Mouse (Mus musculus) layer of hippocampus, adult 18-20 months (tissue): Measurements from ENCODE around the gene Jmjd4. TPM values are rescaled to one million over a fixed set of nuclear protein-coding genes. Genes with fewer than 3 reads are reported as not detected.

Experiments
- DNase-seq, 2 experiments: peaks; one replicate each; pipeline ENCODE4 v3.0.0; 2022; ENCODE audit warnings: low spot score in 2 of 2
- long read RNA-seq: library from polyadenylated mRNA; stranded (forward); transcript quantifications from one replicate; pipeline ENCODE4 v2.0.0, GENCODE M21; 2021
- total RNA-seq, 2 experiments: library from RNA; stranded (reverse); gene quantifications; 2 replicates each; pipeline ENCODE4 v1.2.3; 2021

Gene Jmjd4
- 10 to 100 TPM; 24.9 TPM for total RNA-seq
- long read RNA-seq, full-length matches to known transcripts, result 5 of 6 reads
- long read RNA-seq, partial matches to known transcripts, result 1 of 6 reads
- long read RNA-seq, other reads (novel, unspliced or antisense), result 0 of 6 reads

GRCm38 (mm10) chr11:59449741-59450229 lies at the start of gene Jmjd4:
Gene Jmjd4, plus strand, starts transcription at chr11:59450045.
- peak; percentile 89 to 94 for DNase-seq

GRCm38 (mm10) chr11:59400876-59401275 lies 49.0 kb upstream of the Jmjd4 start:
- no peak for DNase-seq

GRCm38 (mm10) chr11:59405761-59406160 lies 44.1 kb upstream of the Jmjd4 start:
- no peak for DNase-seq

- no peak for DNase-seq
Observed at GRCm38 (mm10) chr11:59410851-59411250, 39.0 kb upstream of the Jmjd4 start.

- no peak for DNase-seq
Observed at GRCm38 (mm10) chr11:59412058-59412457, 37.8 kb upstream of the Jmjd4 start.

- peak in 1 of 2 experiments; percentile 19 for DNase-seq
Observed at GRCm38 (mm10) chr11:59412999-59413863, 36.6 kb upstream of the Jmjd4 start.

GRCm38 (mm10) chr11:59418708-59419107 lies 31.1 kb upstream of the Jmjd4 start:
- no peak for DNase-seq

DNA sequence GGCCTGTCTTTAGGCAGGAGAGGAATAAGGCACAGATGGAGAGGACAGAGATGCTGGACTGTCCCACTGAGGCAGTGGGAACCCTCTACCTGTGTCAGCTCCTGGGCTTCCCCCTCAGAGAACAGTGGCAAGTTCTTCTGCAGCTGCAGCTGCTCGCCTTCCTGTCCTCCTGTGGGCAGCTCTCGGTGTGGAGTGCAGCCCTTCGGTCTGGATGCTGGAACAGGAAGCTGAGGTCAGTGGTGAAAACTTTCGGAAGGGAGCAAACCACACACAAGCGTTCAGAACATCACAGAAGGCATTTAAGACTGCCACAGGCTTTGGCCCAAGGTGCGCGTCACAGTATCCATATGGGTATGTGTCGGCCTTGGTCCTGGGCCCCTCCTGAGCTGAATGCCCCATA lies 28.4 kb upstream of the Jmjd4 start:
- no peak for DNase-seq

DNA sequence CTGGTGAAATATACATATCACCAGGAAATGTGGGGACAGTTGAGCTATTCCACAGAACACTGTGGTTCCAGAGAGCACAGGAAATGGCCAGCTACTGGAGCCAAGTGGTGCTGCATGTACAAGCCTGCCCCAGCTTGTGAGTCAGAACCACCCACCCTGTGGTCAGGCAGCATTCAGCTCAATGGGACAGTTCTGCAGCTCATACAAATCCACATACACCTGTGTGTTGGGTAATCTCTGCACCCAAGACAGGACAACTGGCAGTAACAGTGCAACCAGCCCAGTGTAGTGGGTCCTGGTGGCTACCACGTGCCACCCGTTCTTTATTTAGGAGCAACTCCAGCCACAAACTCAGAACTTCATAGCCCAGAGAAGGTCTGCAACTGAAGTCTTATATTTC lies 27.9 kb upstream of the Jmjd4 start:
- DNase-seq, result no peak

GRCm38 (mm10) chr11:59423010-59423588 lies 26.7 kb upstream of the Jmjd4 start:
- no peak for DNase-seq

GRCm38 (mm10) chr11:59425671-59426101 lies 24.2 kb upstream of the Jmjd4 start:
- peak in 1 of 2 experiments; percentile 16 for DNase-seq

DNA sequence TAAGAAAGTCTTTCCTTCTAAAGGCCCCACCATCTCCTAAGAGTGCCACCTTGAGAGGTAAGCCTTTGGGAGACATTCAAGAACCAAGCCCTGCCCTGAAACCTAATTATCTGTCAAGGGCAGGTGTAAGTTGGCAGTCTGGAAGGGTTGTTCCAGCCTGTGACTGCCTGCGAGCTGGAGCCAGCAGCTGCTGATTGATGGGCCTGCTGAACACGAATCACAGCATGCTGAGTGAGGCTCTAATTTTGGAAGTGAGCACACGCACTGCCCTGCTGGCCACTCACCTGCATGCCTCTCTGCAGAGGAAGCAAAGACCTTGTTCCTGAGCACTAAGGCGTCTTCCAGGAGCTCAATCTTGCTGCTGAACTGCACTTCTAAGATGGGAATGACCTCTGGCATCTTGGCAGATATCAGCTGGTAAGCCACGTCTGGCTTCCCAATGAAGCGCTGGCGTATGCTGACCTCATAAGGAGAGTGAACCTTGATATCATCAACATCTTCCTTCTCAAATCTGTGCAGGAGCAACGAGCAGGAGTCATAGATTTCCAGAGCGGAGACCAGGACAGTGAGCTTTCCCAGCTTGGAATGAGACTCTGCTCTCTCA lies 21.7 kb upstream of the Jmjd4 start:
- DNase-seq, result no peak

DNA sequence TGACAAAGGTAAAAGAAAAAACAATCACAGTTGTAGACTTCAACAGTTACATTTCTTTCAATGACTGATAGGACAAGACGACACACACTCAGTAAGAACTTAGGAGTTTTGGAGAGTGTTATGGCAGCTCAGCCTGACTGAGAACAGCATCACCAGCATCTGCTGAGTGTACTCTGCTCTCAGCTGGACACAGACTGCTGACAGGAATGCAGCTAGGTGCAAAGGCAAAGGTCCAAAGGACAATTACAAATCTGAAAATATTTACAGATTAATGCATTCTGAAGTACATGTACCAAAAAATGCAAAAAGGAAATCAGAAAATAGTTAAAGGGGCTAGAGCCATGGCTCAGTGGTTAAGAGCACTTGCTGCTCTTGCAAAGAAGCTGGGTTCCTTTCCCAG lies 19.9 kb upstream of the Jmjd4 start:
- no peak for DNase-seq

GRCm38 (mm10) chr11:59432261-59432660 lies 17.6 kb upstream of the Jmjd4 start:
- no peak for DNase-seq

DNA sequence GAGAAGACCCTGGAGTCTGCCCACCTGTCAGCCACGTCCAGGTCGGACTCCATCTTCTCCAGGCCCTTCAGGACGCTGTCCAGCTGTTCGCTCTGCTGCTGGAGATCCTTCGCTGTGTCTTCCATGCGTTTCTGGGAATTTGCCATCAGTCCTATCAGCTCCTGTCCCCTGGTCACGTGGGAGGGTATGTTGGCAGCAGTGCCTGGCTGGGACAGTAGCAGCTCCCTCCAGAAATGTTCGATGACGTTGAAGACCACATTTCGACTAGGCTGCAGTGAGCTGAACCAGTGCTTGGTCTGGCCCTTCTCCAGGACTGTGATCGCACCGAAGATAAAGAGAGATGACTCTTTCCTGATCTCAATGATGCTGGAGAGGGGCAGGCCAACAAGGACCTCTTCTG lies 11.9 kb upstream of the Jmjd4 start:
- DNase-seq, result no peak

GRCm38 (mm10) chr11:59443102-59443501 lies 6.7 kb upstream of the Jmjd4 start:
- DNase-seq, result no peak

- peak in 1 of 2 experiments; percentile 16 for DNase-seq
Observed at GRCm38 (mm10) chr11:59450230-59450771, 456 bp downstream of the Jmjd4 start.

- no peak for DNase-seq
Observed at GRCm38 (mm10) chr11:59451086-59451485, 1.2 kb downstream of the Jmjd4 start, which contains the start of gene Snap47. Gene Snap47, minus strand, starts transcription at chr11:59451186.

- no peak for DNase-seq
Observed at GRCm38 (mm10) chr11:59456346-59456745, 6.5 kb downstream of the Jmjd4 start.

DNA sequence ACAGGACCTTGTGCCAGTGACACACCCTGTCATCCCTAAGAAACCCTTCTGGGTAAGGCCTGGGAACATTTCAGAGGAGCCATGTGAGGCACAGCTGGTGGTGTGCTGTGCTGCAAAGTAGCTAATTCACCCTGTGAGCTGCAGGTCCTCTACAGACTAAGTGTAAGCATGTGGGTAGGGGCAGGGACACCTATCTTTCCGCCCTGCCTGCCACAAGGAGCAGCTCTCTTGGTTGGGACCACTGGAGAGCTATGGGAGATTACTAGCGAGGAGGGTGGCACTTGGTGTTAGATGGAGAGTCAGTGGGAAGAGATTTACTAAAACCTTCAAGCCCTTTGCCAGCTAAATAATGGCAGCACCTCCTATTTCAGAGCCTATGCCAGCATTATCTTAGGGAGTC lies 7.0 kb downstream of the Jmjd4 start:
- DNase-seq, result no peak

DNA sequence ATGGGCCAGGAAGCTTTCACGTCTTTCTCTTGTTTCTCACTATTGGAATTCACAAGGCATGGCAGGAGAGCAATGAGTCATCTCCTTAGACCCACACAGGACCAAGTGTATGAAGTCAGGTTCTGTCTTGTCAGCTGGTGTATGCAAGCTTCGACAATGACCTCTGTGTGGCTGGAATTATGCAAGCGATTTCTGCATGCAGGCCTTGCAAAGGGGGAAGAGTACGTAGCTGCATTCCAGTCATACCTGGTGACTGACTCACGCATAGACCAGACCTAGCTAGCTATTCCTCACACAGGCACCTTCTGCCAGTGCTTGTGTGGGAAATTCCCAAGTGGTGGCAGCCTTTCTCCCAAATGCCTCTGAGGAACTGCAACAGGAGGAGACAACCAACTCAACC lies 9.1 kb downstream of the Jmjd4 start:
- no peak for DNase-seq
